Mouse (Mus musculus) spleen, adult 2 months (tissue): ENCODE results near the gene Trim11. TPM values are rescaled to one million over a fixed set of nuclear protein-coding genes. Genes with fewer than 3 reads are reported as not detected.

ENCODE experiments used
- DNase-seq, 2 experiments: peaks; one replicate each; pipeline versions ENCODE4 v3.0.0 to v3.0.0-alpha.2; 2012 to 2021; ENCODE audit warnings: low spot score in 2 of 2, low read depth in 1 of 2
- H3K27ac ChIP-seq: fragments of 200-500 bp; 2 replicates; pipeline ENCODE4 v1.5.1; 2012; ENCODE audit warnings: low read length, inconsistent platforms; ENCODE audit not compliant: insufficient read depth
- H3K27me3 ChIP-seq: fragments of 200-500 bp; 2 replicates; pipeline ENCODE4 v1.6.1; 2012; ENCODE audit warnings: mild to moderate bottlenecking, moderate library complexity, low read length, inconsistent platforms; ENCODE audit not compliant: control insufficient read depth, insufficient read depth
- H3K36me3 ChIP-seq: fragments of 200-500 bp; 2 replicates; pipeline ENCODE4 v1.6.1; 2012; ENCODE audit warnings: mild to moderate bottlenecking, low read length, inconsistent platforms; ENCODE audit not compliant: control insufficient read depth, insufficient read depth
- H3K4me1 ChIP-seq: fragments of 200-500 bp; 2 replicates; pipeline ENCODE4 v1.6.1; 2011; ENCODE audit warnings: inconsistent platforms; ENCODE audit not compliant: control insufficient read depth, insufficient read depth, insufficient read length
- H3K4me3 ChIP-seq: fragments of 200-500 bp; 2 replicates; pipeline ENCODE4 v1.5.1; 2011; ENCODE audit warnings: mild to moderate bottlenecking, inconsistent platforms; ENCODE audit not compliant: insufficient read depth, insufficient read length; ENCODE audit errors: extremely low read depth
- CTCF ChIP-seq: fragments of 200-500 bp; IDR thresholded peaks from 2 replicates; pipeline ENCODE4 v1.5.1; 2011; ENCODE audit warnings: mild to moderate bottlenecking, inconsistent platforms; ENCODE audit not compliant: insufficient read depth, insufficient read length, insufficient replicate concordance; ENCODE audit errors: extremely low read depth
- POLR2A ChIP-seq: fragments of 200-500 bp; IDR thresholded peaks from 2 replicates; pipeline ENCODE4 v1.6.1; 2011; ENCODE audit warnings: low read depth, low read length, inconsistent platforms
- WGBS: fragments of 180-500 bp; shearing (Covaris S2); methylation state at CpG from one replicate; pipeline ENCODE4 v1.1.7; 2018; 5-methylcytosine and 5-hydroxymethylcytosine counted together
- polyA plus RNA-seq: library from polyadenylated mRNA; depleted of rRNA; stranded (reverse); fragments of >200 nt; gene quantifications from 2 replicates; pipeline ENCODE4 v1.2.3, GENCODE M21; 2012

Trim11 gene
- polyA plus RNA-seq, 1 experiment, result 55.6 TPM

- peaks cover 10% of the 10 kb centered on the region for H3K36me3 ChIP-seq
- peaks cover 11% of the 10 kb centered on the region for H3K4me1 ChIP-seq
- no peak overlapping the region for H3K27ac ChIP-seq
- H3K27me3 ChIP-seq, result no peaks in the 10 kb centered on the region
- WGBS, result 29% methylated on average over 6 of the region's 6 CpGs
- TF ChIP-seq POLR2A, result no peak
- no peak for TF ChIP-seq CTCF
- no peak for DNase-seq
- peak overlapping the region; percentile 72; the same call in 1 of the 2 replicates for H3K4me3 ChIP-seq
Observed at GRCm38 (mm10) chr11:58939088-58939439, 38.8 kb upstream of the Trim11 start.

GRCm38 (mm10) chr11:58944136-58944535 is 33.8 kb upstream of the Trim11 start:
- no peaks in the 10 kb centered on the region for H3K27me3 ChIP-seq
- 85% methylated on average over 5 of the region's 5 CpGs for WGBS
- H3K36me3 ChIP-seq, result no peaks in the 10 kb centered on the region
- H3K4me1 ChIP-seq, result peaks cover 2% of the 10 kb centered on the region; the same call in 1 of the 2 replicates
- H3K4me3 ChIP-seq, result no peak overlapping the region
- TF ChIP-seq POLR2A (no peak), CTCF (no peak)
- no peak for DNase-seq
- no peak overlapping the region for H3K27ac ChIP-seq

- Histone ChIP-seq H3K27me3 (no peaks in the 10 kb centered on the region), H3K27ac (no peak overlapping the region), H3K4me3 (no peak overlapping the region), H3K4me1 (peaks cover 2% of the 10 kb centered on the region; the same call in 1 of the 2 replicates), H3K36me3 (no peaks in the 10 kb centered on the region)
- no peak for DNase-seq
- TF ChIP-seq CTCF (no peak), POLR2A (no peak)
- WGBS, result 84% methylated on average over 3 of the region's 3 CpGs
Observed at GRCm38 (mm10) chr11:58947306-58947705, 30.6 kb upstream of the Trim11 start.

- H3K4me3 ChIP-seq, result peak overlapping the region; percentile 54; the same call in 1 of the 2 replicates
- peaks cover 2% of the 10 kb centered on the region; the same call in 1 of the 2 replicates for H3K4me1 ChIP-seq
- TF ChIP-seq POLR2A, result no peak
- no peak for TF ChIP-seq CTCF
- WGBS, result 23% methylated on average over 23 of the region's 23 CpGs
- H3K27ac ChIP-seq, result peak overlapping the region; percentile 61; the same call in 1 of the 2 replicates
- no peak for DNase-seq
- H3K36me3 ChIP-seq, result no peaks in the 10 kb centered on the region
- H3K27me3 ChIP-seq, result no peaks in the 10 kb centered on the region
Observed at GRCm38 (mm10) chr11:58947798-58948528, 29.9 kb upstream of the Trim11 start.

GRCm38 (mm10) chr11:58948542-58949479 is 29.1 kb upstream of the Trim11 start, which contains the start of gene Hist3h2ba:
Gene Hist3h2ba, plus strand, starts transcription at chr11:58948920.
- no peaks in the 10 kb centered on the region for H3K36me3 ChIP-seq
- no peaks in the 10 kb centered on the region for H3K27me3 ChIP-seq
- H3K27ac ChIP-seq, result peak within 1 kb of the TSS; percentile 74
- 2% methylated on average over 48 of the region's 48 CpGs for WGBS
- TF ChIP-seq CTCF, result no peak
- peak; percentile 30 for TF ChIP-seq POLR2A
- H3K4me3 ChIP-seq, result peak within 1 kb of the TSS; percentile 59
- peaks cover 7% of the 10 kb centered on the region; the same call in 1 of the 2 replicates for H3K4me1 ChIP-seq
- peak; percentile 37 to 80 for DNase-seq

GRCm38 (mm10) chr11:58949480-58950431 is 28.1 kb upstream of the Trim11 start:
- WGBS, result 61% methylated on average over 20 of the region's 20 CpGs
- H3K4me3 ChIP-seq, result no peak overlapping the region
- TF ChIP-seq POLR2A, result no peak
- TF ChIP-seq CTCF, result no peak

More at GRCm38 (mm10) chr11:58949480-58950431, 28.1 kb upstream of the Trim11 start:
- DNase-seq, result no peak
- peaks cover 7% of the 10 kb centered on the region; the same call in 1 of the 2 replicates for H3K4me1 ChIP-seq
- no peaks in the 10 kb centered on the region for H3K27me3 ChIP-seq
- H3K27ac ChIP-seq, result no peak overlapping the region
- no peaks in the 10 kb centered on the region for H3K36me3 ChIP-seq
